Mouse (Mus musculus): ENCODE measurements around the gene Eif3j1. TPM values are rescaled to one million over a fixed set of nuclear protein-coding genes. Genes with fewer than 3 reads are reported as not detected.
A peak's percentile ranks its signal among the peaks of the same experiment; 100 is the strongest.

The Eif3j1 gene
- polyA plus RNA-seq, 1 experiment from 2014 or later = 9.1 TPM

- no peak overlapping the region for H3K9ac ChIP-seq (ENCODE audit: low read length)
- no peak overlapping the region for H3K4me2 ChIP-seq (ENCODE audit: low read depth, low read length)
- no peaks in the 10 kb centered on the region for H3K4me1 ChIP-seq (replicated peaks; ENCODE audit: control insufficient read depth, insufficient read depth, low read length)
- 86% methylated on average over 3 of the region's 3 CpGs for whole genome bisulfite sequencing
- no peak for ATAC-seq (ENCODE audit: low read depth)
- no peaks in the 10 kb centered on the region for H3K27me3 ChIP-seq (ENCODE audit: control insufficient read depth, insufficient read depth, low read depth, low read length)
- H3K4me3 ChIP-seq (ENCODE audit: low read length) = no peak overlapping the region
- H3K9me3 ChIP-seq (ENCODE audit: control insufficient read depth, low read length) = no peaks in the 10 kb centered on the region
- 0 out of 2 replicates have a peak, but pooled peaks cover 2% of the 10 kb centered on the region for H3K36me3 ChIP-seq (ENCODE audit: control insufficient read depth, insufficient read depth, low read length)
- H3K27ac ChIP-seq (ENCODE audit: low read length) = no peak overlapping the region
Measured at GRCm38 (mm10) chr2:122036064-122036463, 7.7 kb downstream of the Eif3j1 start.

- Histone ChIP-seq H3K36me3 (ENCODE audit: control insufficient read depth, insufficient read depth, low read length) (peaks cover 13% of the 10 kb centered on the region), H3K4me2 (ENCODE audit: low read depth, low read length) (no peak overlapping the region), H3K4me1 (replicated peaks; ENCODE audit: control insufficient read depth, insufficient read depth, low read length) (no peaks in the 10 kb centered on the region), H3K4me3 (ENCODE audit: low read length) (no peak overlapping the region), H3K9ac (ENCODE audit: low read length) (no peak overlapping the region), H3K27me3 (ENCODE audit: control insufficient read depth, insufficient read depth, low read depth, low read length) (no peaks in the 10 kb centered on the region), H3K27ac (ENCODE audit: low read length) (no peak overlapping the region), H3K9me3 (ENCODE audit: control insufficient read depth, low read length) (no peaks in the 10 kb centered on the region)
- ATAC-seq (ENCODE audit: low read depth) = no peak
Measured at GRCm38 (mm10) chr2:122043926-122044325, 15.6 kb downstream of the Eif3j1 start.

- 87% methylated on average over 11 of the region's 11 CpGs for WGBS
- H3K9ac ChIP-seq (ENCODE audit: low read length) = no peak overlapping the region
- H3K27me3 ChIP-seq (ENCODE audit: control insufficient read depth, insufficient read depth, low read depth, low read length) = no peaks in the 10 kb centered on the region
- H3K4me1 ChIP-seq (replicated peaks; ENCODE audit: control insufficient read depth, insufficient read depth, low read length) = no peaks in the 10 kb centered on the region
- H3K27ac ChIP-seq (ENCODE audit: low read length) = no peak overlapping the region
- no peak overlapping the region for H3K4me3 ChIP-seq (ENCODE audit: low read length)
- no peak for ATAC-seq (ENCODE audit: low read depth)
- H3K36me3 ChIP-seq (ENCODE audit: control insufficient read depth, insufficient read depth, low read length) = peaks cover 27% of the 10 kb centered on the region
- no peak overlapping the region for H3K4me2 ChIP-seq (ENCODE audit: low read depth, low read length)
- no peaks in the 10 kb centered on the region for H3K9me3 ChIP-seq (ENCODE audit: control insufficient read depth, low read length)
Measured at GRCm38 (mm10) chr2:122059365-122060115, 31.2 kb downstream of the Eif3j1 start.

- WGBS = 46% methylated on average over 14 of the region's 14 CpGs
- no peak overlapping the region for H3K27ac ChIP-seq (ENCODE audit: low read length)
- H3K9me3 ChIP-seq (ENCODE audit: control insufficient read depth, low read length) = no peaks in the 10 kb centered on the region
- H3K9ac ChIP-seq (ENCODE audit: low read length) = no peak overlapping the region
- no peak overlapping the region for H3K4me3 ChIP-seq (ENCODE audit: low read length)
- no peaks in the 10 kb centered on the region for H3K4me1 ChIP-seq (replicated peaks; ENCODE audit: control insufficient read depth, insufficient read depth, low read length)
- peak; percentile 86 for ATAC-seq (ENCODE audit: low read depth)
- H3K36me3 ChIP-seq (ENCODE audit: control insufficient read depth, insufficient read depth, low read length) = peaks cover 14% of the 10 kb centered on the region
- no peak overlapping the region for H3K4me2 ChIP-seq (ENCODE audit: low read depth, low read length)
- no peaks in the 10 kb centered on the region for H3K27me3 ChIP-seq (ENCODE audit: control insufficient read depth, insufficient read depth, low read depth, low read length)
Measured at GRCm38 (mm10) chr2:122065200-122065969, 37.0 kb downstream of the Eif3j1 start.

GRCm38 (mm10) chr2:122066241-122066640 lies 37.9 kb downstream of the Eif3j1 start:
- Histone ChIP-seq H3K27ac (ENCODE audit: low read length) (no peak overlapping the region), H3K4me3 (ENCODE audit: low read length) (no peak overlapping the region), H3K9ac (ENCODE audit: low read length) (no peak overlapping the region), H3K9me3 (ENCODE audit: control insufficient read depth, low read length) (no peaks in the 10 kb centered on the region), H3K27me3 (ENCODE audit: control insufficient read depth, insufficient read depth, low read depth, low read length) (no peaks in the 10 kb centered on the region), H3K4me1 (replicated peaks; ENCODE audit: control insufficient read depth, insufficient read depth, low read length) (no peaks in the 10 kb centered on the region), H3K36me3 (ENCODE audit: control insufficient read depth, insufficient read depth, low read length) (peaks cover 17% of the 10 kb centered on the region), H3K4me2 (ENCODE audit: low read depth, low read length) (no peak overlapping the region)
- WGBS = 72% methylated on average over 8 of the region's 8 CpGs
- ATAC-seq (ENCODE audit: low read depth) = no peak

GRCm38 (mm10) chr2:122069144-122069912 lies 41.0 kb downstream of the Eif3j1 start:
- Histone ChIP-seq H3K4me2 (ENCODE audit: low read depth, low read length) (no peak overlapping the region), H3K36me3 (ENCODE audit: control insufficient read depth, insufficient read depth, low read length) (peaks cover 12% of the 10 kb centered on the region), H3K27ac (ENCODE audit: low read length) (no peak overlapping the region), H3K27me3 (ENCODE audit: control insufficient read depth, insufficient read depth, low read depth, low read length) (no peaks in the 10 kb centered on the region), H3K9ac (ENCODE audit: low read length) (no peak overlapping the region), H3K9me3 (ENCODE audit: control insufficient read depth, low read length) (no peaks in the 10 kb centered on the region), H3K4me3 (ENCODE audit: low read length) (no peak overlapping the region), H3K4me1 (replicated peaks; ENCODE audit: control insufficient read depth, insufficient read depth, low read length) (no peaks in the 10 kb centered on the region)
- WGBS = 78% methylated on average over 6 of the region's 6 CpGs
- no peak for ATAC-seq (ENCODE audit: low read depth)

GRCm38 (mm10) chr2:122069922-122070321 lies 41.6 kb downstream of the Eif3j1 start:
- no peak overlapping the region for H3K9ac ChIP-seq (ENCODE audit: low read length)
- H3K4me1 ChIP-seq (replicated peaks; ENCODE audit: control insufficient read depth, insufficient read depth, low read length) = no peaks in the 10 kb centered on the region
- peaks cover 12% of the 10 kb centered on the region for H3K36me3 ChIP-seq (ENCODE audit: control insufficient read depth, insufficient read depth, low read length)
- H3K4me3 ChIP-seq (ENCODE audit: low read length) = no peak overlapping the region
- no peaks in the 10 kb centered on the region for H3K9me3 ChIP-seq (ENCODE audit: control insufficient read depth, low read length)
- ATAC-seq (ENCODE audit: low read depth) = no peak
- no peaks in the 10 kb centered on the region for H3K27me3 ChIP-seq (ENCODE audit: control insufficient read depth, insufficient read depth, low read depth, low read length)
- no peak overlapping the region for H3K4me2 ChIP-seq (ENCODE audit: low read depth, low read length)
- no peak overlapping the region for H3K27ac ChIP-seq (ENCODE audit: low read length)
- WGBS = 34% methylated on average over 5 of the region's 5 CpGs

- no peaks in the 10 kb centered on the region for H3K27me3 ChIP-seq (ENCODE audit: control insufficient read depth, insufficient read depth, low read depth, low read length)
- no peak overlapping the region for H3K9ac ChIP-seq (ENCODE audit: low read length)
- 0 out of 2 replicates have a peak overlapping the region, but pooled peaks have one; percentile 24 for H3K27ac ChIP-seq (ENCODE audit: low read length)
- peaks cover 9% of the 10 kb centered on the region for H3K4me1 ChIP-seq (replicated peaks; ENCODE audit: control insufficient read depth, insufficient read depth, low read length)
- no peaks in the 10 kb centered on the region for H3K9me3 ChIP-seq (ENCODE audit: control insufficient read depth, low read length)
- H3K36me3 ChIP-seq (ENCODE audit: control insufficient read depth, insufficient read depth, low read length) = peaks cover 16% of the 10 kb centered on the region
- no peak overlapping the region for H3K4me3 ChIP-seq (ENCODE audit: low read length)
- ATAC-seq (ENCODE audit: low read depth) = peak; percentile 42; the same call in 1 of the 2 replicates
- WGBS = 26% methylated on average over 7 of the region's 7 CpGs
- no peak overlapping the region for H3K4me2 ChIP-seq (ENCODE audit: low read depth, low read length)
Measured at GRCm38 (mm10) chr2:122081728-122082456, 53.5 kb downstream of the Eif3j1 start.

All from lung, embryonic 16.5 days (tissue).